Mouse (Mus musculus): ENCODE measurements around the gene Chrm3.

The Chrm3 gene

GRCm38 (mm10) chr13:10237616-10238015 is 123.0 kb downstream of the Chrm3 start:
- DNase-seq (ENCODE audit: inconsistent age in 2 of 2, low spot score in 1 of 2) = no peak

DNA sequence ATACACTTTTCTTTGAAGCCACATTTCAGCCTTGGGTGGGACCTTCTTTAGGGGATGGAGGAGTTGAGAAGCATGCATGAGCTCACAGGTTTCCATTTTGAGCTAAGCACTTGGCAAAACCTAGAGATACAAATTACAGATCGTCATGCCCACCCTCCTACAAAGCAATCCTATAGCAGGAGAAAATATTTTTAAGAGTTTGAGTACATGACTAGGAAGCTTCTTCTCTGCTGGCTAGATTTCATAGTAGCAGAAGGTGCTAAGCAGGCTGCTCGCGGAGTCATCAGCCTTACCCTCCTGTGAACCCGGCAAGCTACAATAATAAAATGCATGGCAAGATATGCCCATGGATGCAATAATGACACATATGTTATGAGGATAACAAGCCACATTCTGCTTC is 124.4 kb downstream of the Chrm3 start:
- no peak for DNase-seq (ENCODE audit: inconsistent age in 2 of 2, low spot score in 1 of 2)

DNA sequence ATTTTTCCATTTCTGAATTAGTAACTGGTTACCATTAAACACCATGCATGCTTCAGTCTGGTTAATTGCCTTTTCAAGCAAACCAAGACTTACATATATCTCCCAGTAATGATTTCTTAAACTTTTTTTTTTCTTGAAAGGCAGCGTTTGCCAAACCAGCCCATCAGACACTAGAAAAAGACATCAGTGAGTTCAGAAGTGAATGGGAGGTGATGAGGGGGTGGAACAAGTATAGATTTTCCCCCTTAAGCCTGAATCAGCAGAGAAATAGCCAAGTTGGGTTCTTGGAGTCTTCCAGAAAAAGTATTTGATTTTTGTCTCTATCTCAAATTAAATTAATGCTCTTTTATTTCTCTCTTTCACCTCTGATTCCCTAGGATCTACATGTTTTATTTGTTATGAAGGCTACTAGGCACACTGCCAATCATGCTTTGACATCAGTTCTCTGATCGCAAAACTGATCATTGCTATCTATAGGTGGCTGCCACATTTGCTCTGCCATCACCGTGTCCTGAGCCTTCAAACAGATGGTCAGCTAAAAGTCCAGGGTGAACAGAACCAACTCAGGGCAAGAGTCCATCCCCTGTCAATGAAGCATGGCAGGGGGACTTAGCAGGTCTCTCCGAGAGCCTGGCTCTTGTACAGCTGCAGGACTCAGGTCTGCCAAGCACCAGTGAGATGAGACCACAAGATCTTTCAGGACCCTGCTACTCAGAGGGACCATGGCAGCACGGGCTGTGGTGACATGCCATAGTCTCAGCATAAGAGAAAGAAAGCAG is 125.1 kb downstream of the Chrm3 start:
- no peak for DNase-seq (ENCODE audit: inconsistent age in 2 of 2, low spot score in 1 of 2)

DNA sequence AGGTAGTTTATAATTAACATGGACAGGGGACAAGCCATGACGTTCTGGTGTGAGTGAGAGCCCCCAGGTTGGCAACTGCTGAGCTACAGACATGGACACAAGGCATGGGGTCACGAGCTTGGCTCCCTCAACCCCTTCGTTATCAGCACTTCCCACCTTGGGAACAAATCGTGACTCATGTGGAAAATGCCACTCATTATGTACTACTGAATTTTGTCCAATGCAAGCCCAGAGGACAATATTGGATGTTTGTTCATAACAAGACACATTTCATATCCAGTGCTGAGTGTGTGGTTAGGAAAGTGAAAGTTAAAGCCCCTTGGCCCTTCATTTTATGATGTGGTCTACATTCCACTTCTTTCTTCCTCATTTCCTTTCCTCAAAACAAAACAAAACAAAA is 140.2 kb downstream of the Chrm3 start:
- DNase-seq (ENCODE audit: inconsistent age in 2 of 2, low spot score in 1 of 2) = no peak

- DNase-seq (ENCODE audit: inconsistent age in 2 of 2, low spot score in 1 of 2) = no peak
Measured at GRCm38 (mm10) chr13:10212112-10212511, 148.5 kb downstream of the Chrm3 start.

DNA sequence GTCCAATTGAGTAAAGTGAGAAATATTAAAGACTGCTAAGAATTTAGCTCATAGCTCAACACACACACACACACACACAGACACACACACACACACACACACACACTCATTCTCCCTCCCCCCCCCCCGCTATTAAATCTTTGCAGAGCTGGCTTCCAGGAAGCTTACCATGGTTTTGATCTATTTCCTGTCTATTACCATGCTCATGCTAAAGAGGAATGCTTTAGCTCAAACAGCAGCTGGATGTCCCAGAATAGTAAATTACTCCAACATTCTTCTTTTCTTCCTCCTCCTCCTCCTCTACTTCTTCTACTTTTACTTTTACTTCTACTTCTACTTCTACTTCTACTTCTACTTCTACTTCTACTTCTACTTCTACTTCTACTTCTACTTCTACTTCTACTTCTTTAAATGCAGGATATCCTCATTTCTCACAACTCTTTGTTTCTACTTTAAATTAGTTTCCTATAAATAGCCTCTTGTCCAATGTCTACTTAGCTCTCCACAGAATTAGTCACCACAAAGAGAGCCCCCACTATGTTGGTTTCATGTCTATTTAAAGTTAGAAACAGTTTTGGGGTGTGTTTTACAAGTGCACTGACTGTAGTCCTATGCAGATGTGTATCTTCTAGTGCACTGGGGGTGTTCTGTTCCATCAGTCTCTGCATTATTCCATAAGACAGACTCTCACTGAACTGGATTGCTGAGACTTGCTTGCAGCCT is 150.0 kb downstream of the Chrm3 start:
- no peak for DNase-seq (ENCODE audit: inconsistent age in 2 of 2, low spot score in 1 of 2)

DNA sequence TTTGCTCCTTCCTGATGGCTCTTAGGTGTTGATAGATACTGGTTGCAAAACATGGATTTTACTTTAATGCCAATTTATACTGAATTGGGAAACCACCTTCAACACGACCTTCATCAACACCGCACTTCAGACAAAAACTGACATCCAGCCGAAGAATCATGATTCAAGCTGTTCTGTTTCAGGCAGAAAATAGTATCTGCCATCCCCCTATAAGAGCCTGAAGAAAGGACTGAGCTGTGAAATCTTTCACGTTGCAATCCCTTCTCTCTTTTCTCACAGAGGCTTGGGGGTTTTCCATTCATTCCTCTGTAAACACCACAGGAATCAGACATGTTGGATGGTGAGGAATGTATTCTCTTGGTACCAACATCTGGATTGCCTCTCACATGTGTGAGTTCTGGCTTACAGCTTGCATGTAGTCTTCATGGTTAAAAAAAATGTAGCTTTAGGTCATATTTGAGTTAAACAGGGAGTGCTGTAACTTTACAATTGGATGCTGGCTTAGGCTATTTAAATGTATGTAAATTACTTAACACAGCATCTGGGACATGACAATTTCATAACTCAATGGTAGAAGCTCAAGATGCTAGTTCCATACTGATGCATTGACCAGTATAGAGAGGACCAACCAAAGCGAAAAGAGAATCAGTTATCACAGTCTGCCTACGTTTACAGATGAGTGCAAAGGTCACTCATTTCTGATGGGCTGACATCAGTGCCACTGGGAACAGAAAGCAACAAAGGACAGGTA is 161.3 kb downstream of the Chrm3 start:
- DNase-seq (ENCODE audit: inconsistent age in 2 of 2, low spot score in 1 of 2) = no peak

DNA sequence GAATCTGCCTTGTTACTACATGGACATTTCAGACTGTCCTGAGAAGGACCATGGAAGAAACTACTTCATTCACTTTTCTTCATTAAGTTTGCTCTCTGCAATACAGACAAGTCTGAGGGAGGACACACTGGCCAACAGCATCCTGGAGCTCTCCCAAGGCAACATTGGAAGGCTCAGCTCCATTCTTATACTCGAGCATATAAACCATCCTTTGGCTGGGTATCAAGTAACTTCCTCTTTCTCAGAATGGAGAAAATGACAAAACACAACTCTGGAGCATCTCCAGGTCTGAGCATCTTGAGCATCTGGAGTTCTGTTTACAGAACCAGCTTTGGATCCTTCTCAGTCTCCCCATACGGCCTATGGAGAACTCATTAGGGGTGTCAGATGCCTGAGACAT is 170.8 kb downstream of the Chrm3 start:
- no peak for DNase-seq (ENCODE audit: inconsistent age in 2 of 2, low spot score in 1 of 2)

- no peak for DNase-seq (ENCODE audit: inconsistent age in 2 of 2, low spot score in 1 of 2)
Measured at GRCm38 (mm10) chr13:10187926-10188325, 172.7 kb downstream of the Chrm3 start.

DNA sequence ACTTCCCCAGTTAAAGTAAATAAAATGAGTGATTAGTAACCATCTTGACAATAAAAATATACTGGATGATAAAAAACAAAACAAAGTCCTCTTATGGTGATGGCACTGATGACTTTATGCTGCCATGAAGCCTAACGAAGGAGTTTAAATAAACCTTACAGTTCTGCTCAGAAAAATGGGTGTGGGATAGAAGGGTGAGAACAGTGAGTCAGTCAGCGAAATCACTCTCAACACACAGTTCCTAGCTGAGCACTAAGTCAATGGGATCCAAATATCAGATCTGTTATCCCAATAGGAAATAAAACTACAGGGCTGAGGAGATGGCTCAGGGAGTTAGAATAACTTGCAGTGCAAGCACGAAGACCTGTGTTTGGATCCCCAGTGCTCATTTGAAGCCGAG is 176.8 kb downstream of the Chrm3 start:
- no peak for DNase-seq (ENCODE audit: inconsistent age in 2 of 2, low spot score in 1 of 2)

- no peak for DNase-seq (ENCODE audit: inconsistent age in 2 of 2, low spot score in 1 of 2)
Measured at GRCm38 (mm10) chr13:10182756-10183155, 177.9 kb downstream of the Chrm3 start.

- no peak for DNase-seq (ENCODE audit: inconsistent age in 2 of 2, low spot score in 1 of 2)
Measured at GRCm38 (mm10) chr13:10170529-10170928, 190.1 kb downstream of the Chrm3 start.

- no peak for DNase-seq (ENCODE audit: inconsistent age in 2 of 2, low spot score in 1 of 2)
Measured at GRCm38 (mm10) chr13:10163354-10163753, 197.3 kb downstream of the Chrm3 start.

DNA sequence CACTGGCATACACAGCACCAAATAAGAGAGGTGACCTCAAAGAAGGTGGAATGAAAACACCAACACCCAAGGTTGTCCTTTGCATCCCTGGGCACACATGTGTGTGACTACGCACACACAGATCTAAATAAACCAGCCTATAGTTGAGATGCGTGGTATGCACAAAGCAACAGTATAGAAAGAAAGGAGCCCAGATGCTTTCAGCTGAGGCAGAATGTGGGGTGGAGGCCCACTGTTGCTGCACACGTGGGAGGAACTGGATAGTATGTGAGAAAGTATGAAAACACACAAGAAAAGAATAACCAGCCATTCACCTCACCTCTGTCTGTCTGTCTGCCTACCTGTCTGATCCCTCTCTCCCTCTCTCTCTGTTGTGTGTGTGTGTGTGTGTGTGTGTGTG is 203.2 kb downstream of the Chrm3 start:
- DNase-seq (ENCODE audit: inconsistent age in 2 of 2, low spot score in 1 of 2) = no peak

GRCm38 (mm10) chr13:10140573-10140972 is 220.1 kb downstream of the Chrm3 start:
- no peak for DNase-seq (ENCODE audit: inconsistent age in 2 of 2, low spot score in 1 of 2)

DNA sequence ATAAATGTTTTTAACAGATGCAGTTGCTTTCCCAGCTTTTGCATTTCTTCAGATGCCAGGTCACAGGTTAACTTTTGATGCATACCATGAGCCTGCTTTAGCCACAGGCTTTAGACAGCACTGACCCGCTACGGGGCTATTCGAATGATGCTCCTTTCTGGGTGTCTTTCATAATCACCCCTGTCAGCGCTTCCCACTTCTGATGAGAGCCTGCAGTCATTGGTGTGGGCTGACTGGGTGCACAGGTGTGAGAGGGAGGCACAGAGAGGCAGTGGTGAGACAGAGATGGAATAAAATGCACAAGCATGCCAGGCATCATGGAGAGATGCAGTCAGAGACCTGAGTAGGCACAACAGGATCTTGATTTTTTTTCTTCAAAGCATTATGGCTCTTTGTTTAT is 221.8 kb downstream of the Chrm3 start:
- DNase-seq (ENCODE audit: inconsistent age in 2 of 2, low spot score in 1 of 2) = no peak

GRCm38 (mm10) chr13:10131064-10131463 is 229.6 kb downstream of the Chrm3 start:
- no peak for DNase-seq (ENCODE audit: inconsistent age in 2 of 2, low spot score in 1 of 2)

- DNase-seq (ENCODE audit: inconsistent age in 2 of 2, low spot score in 1 of 2) = peak in 1 of 2 experiments; percentile 47
Measured at GRCm38 (mm10) chr13:10112211-10112610, 248.4 kb downstream of the Chrm3 start.

DNA sequence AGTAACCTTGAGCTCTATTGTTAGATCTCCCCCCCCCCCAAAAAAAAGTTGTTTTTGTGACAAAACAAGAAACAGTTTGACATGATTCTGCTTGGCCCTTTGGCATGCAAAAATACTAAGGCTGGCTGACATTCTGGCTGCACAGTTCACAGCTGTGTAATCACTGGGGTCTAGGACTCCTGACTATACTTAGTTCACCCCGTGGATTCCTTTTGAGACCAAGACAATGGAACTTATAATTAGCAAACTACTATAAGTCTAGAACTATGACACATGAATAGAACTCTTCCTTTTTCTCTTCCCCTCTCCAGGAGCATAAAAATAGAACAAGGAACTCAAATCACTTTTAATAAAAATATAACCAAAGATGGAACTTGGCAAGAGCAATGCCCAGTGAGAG is 251.1 kb downstream of the Chrm3 start:
- peak; percentile 22 to 54 for DNase-seq (ENCODE audit: inconsistent age in 2 of 2, low spot score in 1 of 2)

GRCm38 (mm10) chr13:10107331-10107730 is 253.3 kb downstream of the Chrm3 start:
- no peak for DNase-seq (ENCODE audit: inconsistent age in 2 of 2, low spot score in 1 of 2)

DNA sequence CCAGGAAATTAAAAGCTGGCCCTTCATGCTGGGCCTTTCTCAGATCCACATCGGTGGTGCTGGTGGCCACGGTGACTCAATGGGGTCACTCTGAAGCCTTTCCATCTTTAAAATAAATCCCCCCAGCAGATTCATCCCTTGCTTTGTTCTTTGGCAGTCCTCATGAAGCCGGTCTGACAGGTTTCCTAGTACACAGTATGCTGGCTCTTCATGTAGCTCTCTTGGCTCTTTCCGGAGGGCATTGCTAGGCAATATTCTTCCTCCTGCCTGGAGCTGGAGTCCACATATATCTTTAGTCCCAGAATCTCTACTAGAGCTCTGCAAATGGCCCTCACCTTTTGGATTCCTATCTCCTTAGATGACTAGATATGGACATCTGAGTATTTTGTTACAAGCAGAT is 269.9 kb downstream of the Chrm3 start:
- DNase-seq (ENCODE audit: inconsistent age in 2 of 2, low spot score in 1 of 2) = no peak

DNA sequence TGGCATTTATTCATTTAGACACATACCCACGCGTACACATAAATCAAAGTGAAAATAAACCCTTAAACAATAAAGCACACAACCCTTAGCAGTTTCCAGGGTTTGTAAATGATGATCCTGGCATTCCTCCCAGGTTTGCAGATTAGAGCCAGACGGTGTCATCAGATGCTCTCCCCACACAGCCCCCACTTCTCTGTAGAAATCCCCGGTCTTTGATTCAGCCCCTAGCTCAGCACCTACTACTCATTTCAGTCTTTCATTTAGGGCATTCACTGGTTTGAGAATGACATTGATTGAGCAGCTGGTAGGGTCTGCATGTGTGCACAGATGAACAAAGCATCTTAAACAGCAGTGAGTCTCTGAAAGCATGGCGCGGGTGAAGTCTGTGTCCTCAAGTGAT is 274.3 kb downstream of the Chrm3 start:
- no peak for DNase-seq (ENCODE audit: inconsistent age in 2 of 2, low spot score in 1 of 2)

Data from adrenal gland, adult (tissue).